Mouse (Mus musculus) neural tube, embryonic 14.5 days (tissue): ENCODE data around the gene Mpv17l2. TPM values are rescaled to one million over a fixed set of nuclear protein-coding genes. Genes with fewer than 3 reads are reported as not detected.

Source experiments
- ATAC-seq: fragments of 200-750 bp; cut with Nextera tagmentation; 2 replicates; pipeline ENCODE4 v1.8.0; 2017; ENCODE audit warnings: low read depth, mild to moderate bottlenecking, moderate TSS enrichment, moderate library complexity
- H3K27ac ChIP-seq: fragments of 300-500 bp; sonication (generic); 2 replicates; pipeline ENCODE4 v1.5.1; 2014; ENCODE audit warnings: low read depth, mild to moderate bottlenecking, control low read depth, low read length, moderate library complexity, mixed read lengths
- H3K27me3 ChIP-seq: fragments of 300-500 bp; sonication (generic); 2 replicates; pipeline ENCODE4 v1.6.1; 2014; ENCODE audit warnings: low read length; ENCODE audit not compliant: control insufficient read depth, insufficient read depth
- H3K36me3 ChIP-seq: fragments of 300-500 bp; sonication (generic); 2 replicates; pipeline ENCODE4 v1.6.1; 2014; ENCODE audit warnings: low read length, mixed read lengths; ENCODE audit not compliant: control insufficient read depth, insufficient read depth
- H3K4me1 ChIP-seq: fragments of 300-500 bp; sonication (generic); 2 replicates; pipeline ENCODE4 v1.6.1; 2014; ENCODE audit warnings: low read length; ENCODE audit not compliant: control insufficient read depth, insufficient read depth
- H3K4me2 ChIP-seq: fragments of 300-500 bp; sonication (generic); 2 replicates; pipeline ENCODE4 v1.6.1; 2014; ENCODE audit warnings: mild to moderate bottlenecking, low read depth, low read length, control low read depth
- H3K4me3 ChIP-seq: fragments of 300-500 bp; sonication (generic); 2 replicates; pipeline ENCODE4 v1.5.1; 2014; ENCODE audit warnings: low read depth, low read length, control low read depth, mixed read lengths
- H3K9ac ChIP-seq: fragments of 300-500 bp; sonication (generic); replicated peaks from 2 replicates; pipeline ENCODE4 v1.6.1; 2014; ENCODE audit warnings: low read depth, mild to moderate bottlenecking, control low read depth, low read length, mixed read lengths
- H3K9me3 ChIP-seq: fragments of 300-500 bp; sonication (generic); 2 replicates; pipeline ENCODE4 v1.6.1; 2016; ENCODE audit warnings: low read length; ENCODE audit not compliant: control insufficient read depth
- WGBS: fragments of 180-500 bp; shearing (Covaris S2); extraction: QIAGEN DNeasy Blood & Tissue Kit; methylation state at CpG from one replicate; pipeline ENCODE4 v1.1.7; 2014; 5-methylcytosine and 5-hydroxymethylcytosine counted together
- polyA plus RNA-seq: library from polyadenylated mRNA; unstranded; fragments of >200 nt; fragmentation: Nextera tagmentation; extraction: Ambion mirVana; gene quantifications from 2 replicates; pipeline ENCODE4 v1.2.1, GENCODE M21; 2014

The Mpv17l2 gene
- polyA plus RNA-seq, 1 experiment from 2014 or later = 41.2 TPM

GRCm38 (mm10) chr8:70801830-70802229 lies 41.1 kb upstream of the Mpv17l2 start:
- H3K4me2 ChIP-seq = no peak overlapping the region
- H3K4me1 ChIP-seq = peaks cover 11% of the 10 kb centered on the region; the same call in 1 of the 2 replicates
- H3K36me3 ChIP-seq = no peaks in the 10 kb centered on the region
- H3K9ac ChIP-seq = no peak overlapping the region
- no peak overlapping the region for H3K4me3 ChIP-seq
- H3K9me3 ChIP-seq = no peaks in the 10 kb centered on the region
- H3K27ac ChIP-seq = no peak overlapping the region
- ATAC-seq = no peak
- WGBS = 71% methylated on average over 1 of the region's 1 CpGs
- H3K27me3 ChIP-seq = peaks cover 25% of the 10 kb centered on the region

GRCm38 (mm10) chr8:70801156-70801555 lies 40.4 kb upstream of the Mpv17l2 start:
- WGBS = 22% methylated on average over 15 of the region's 15 CpGs
- Histone ChIP-seq H3K36me3 (no peaks in the 10 kb centered on the region), H3K27me3 (peaks cover 24% of the 10 kb centered on the region), H3K9ac (no peak overlapping the region), H3K9me3 (no peaks in the 10 kb centered on the region), H3K27ac (no peak overlapping the region), H3K4me1 (peaks cover 11% of the 10 kb centered on the region; the same call in 1 of the 2 replicates), H3K4me3 (no peak overlapping the region), H3K4me2 (no peak overlapping the region)
- ATAC-seq = no peak

GRCm38 (mm10) chr8:70800648-70801047 lies 39.9 kb upstream of the Mpv17l2 start:
- Histone ChIP-seq H3K4me1 (peaks cover 11% of the 10 kb centered on the region; the same call in 1 of the 2 replicates), H3K4me3 (no peak overlapping the region), H3K9ac (no peak overlapping the region), H3K36me3 (no peaks in the 10 kb centered on the region), H3K27me3 (peaks cover 23% of the 10 kb centered on the region), H3K27ac (no peak overlapping the region), H3K4me2 (no peak overlapping the region), H3K9me3 (no peaks in the 10 kb centered on the region)
- no peak for ATAC-seq
- WGBS = 39% methylated on average over 10 of the region's 10 CpGs

GRCm38 (mm10) chr8:70798281-70798680 lies 37.5 kb upstream of the Mpv17l2 start:
- Histone ChIP-seq H3K9me3 (no peaks in the 10 kb centered on the region), H3K4me2 (peak overlapping the region; percentile 79), H3K9ac (no peak overlapping the region), H3K4me3 (peak overlapping the region; percentile 55; the same call in 1 of the 2 replicates), H3K4me1 (peaks cover 7% of the 10 kb centered on the region; the same call in 1 of the 2 replicates), H3K36me3 (no peaks in the 10 kb centered on the region), H3K27ac (no peak overlapping the region), H3K27me3 (peaks cover 9% of the 10 kb centered on the region)
- WGBS = 9% methylated on average over 15 of the region's 15 CpGs
- no peak for ATAC-seq

GRCm38 (mm10) chr8:70797081-70798070 lies 36.6 kb upstream of the Mpv17l2 start:
- Histone ChIP-seq H3K9me3 (no peaks in the 10 kb centered on the region), H3K36me3 (no peaks in the 10 kb centered on the region), H3K4me2 (peak overlapping the region; percentile 79), H3K27ac (no peak overlapping the region), H3K9ac (peak overlapping the region; percentile 66), H3K4me3 (peak overlapping the region; percentile 55), H3K27me3 (peaks cover 9% of the 10 kb centered on the region), H3K4me1 (peaks cover 11% of the 10 kb centered on the region)
- peak; percentile 80 for ATAC-seq
- WGBS = under 1% methylated on average over 57 of the region's 57 CpGs

- Histone ChIP-seq H3K4me3 (peak overlapping the region; percentile 55), H3K36me3 (no peaks in the 10 kb centered on the region), H3K27me3 (peaks cover 9% of the 10 kb centered on the region), H3K9ac (peak overlapping the region; percentile 66), H3K4me2 (peak overlapping the region; percentile 79), H3K4me1 (peaks cover 11% of the 10 kb centered on the region), H3K9me3 (no peaks in the 10 kb centered on the region), H3K27ac (no peak overlapping the region)
- 2% methylated on average over 54 of the region's 54 CpGs for WGBS
- ATAC-seq = peak; percentile 1; the same call in 1 of the 2 replicates
Observed at GRCm38 (mm10) chr8:70796403-70797080, 35.8 kb upstream of the Mpv17l2 start.

GRCm38 (mm10) chr8:70795370-70795769 lies 34.6 kb upstream of the Mpv17l2 start:
- H3K4me1 ChIP-seq = peaks cover 20% of the 10 kb centered on the region
- no peaks in the 10 kb centered on the region for H3K36me3 ChIP-seq
- no peak overlapping the region for H3K4me2 ChIP-seq
- H3K27me3 ChIP-seq = peaks cover 9% of the 10 kb centered on the region
- no peaks in the 10 kb centered on the region for H3K9me3 ChIP-seq
- no peak overlapping the region for H3K4me3 ChIP-seq
- no peak overlapping the region for H3K27ac ChIP-seq
- ATAC-seq = no peak
- H3K9ac ChIP-seq = no peak overlapping the region
- 89% methylated on average over 2 of the region's 2 CpGs for WGBS

- WGBS = 89% methylated on average over 2 of the region's 2 CpGs
- Histone ChIP-seq H3K36me3 (no peaks in the 10 kb centered on the region), H3K4me3 (no peak overlapping the region), H3K27ac (no peak overlapping the region), H3K27me3 (peaks cover 4% of the 10 kb centered on the region; the same call in 1 of the 2 replicates), H3K4me1 (peaks cover 20% of the 10 kb centered on the region), H3K9me3 (no peaks in the 10 kb centered on the region), H3K4me2 (no peak overlapping the region), H3K9ac (no peak overlapping the region)
- no peak for ATAC-seq
Observed at GRCm38 (mm10) chr8:70794215-70794614, 33.5 kb upstream of the Mpv17l2 start.
